Mouse (Mus musculus): ENCODE measurements around the gene Dohh.

The Dohh gene

GRCm38 (mm10) chr10:81384605-81384982, 366 bp downstream of the Dohh start:
- no peak for DNase-seq (ENCODE audit: low read depth, low spot score)

GRCm38 (mm10) chr10:81385603-81386306, 1.5 kb downstream of the Dohh start:
- DNase-seq (ENCODE audit: low read depth, low spot score): no peak

DNA sequence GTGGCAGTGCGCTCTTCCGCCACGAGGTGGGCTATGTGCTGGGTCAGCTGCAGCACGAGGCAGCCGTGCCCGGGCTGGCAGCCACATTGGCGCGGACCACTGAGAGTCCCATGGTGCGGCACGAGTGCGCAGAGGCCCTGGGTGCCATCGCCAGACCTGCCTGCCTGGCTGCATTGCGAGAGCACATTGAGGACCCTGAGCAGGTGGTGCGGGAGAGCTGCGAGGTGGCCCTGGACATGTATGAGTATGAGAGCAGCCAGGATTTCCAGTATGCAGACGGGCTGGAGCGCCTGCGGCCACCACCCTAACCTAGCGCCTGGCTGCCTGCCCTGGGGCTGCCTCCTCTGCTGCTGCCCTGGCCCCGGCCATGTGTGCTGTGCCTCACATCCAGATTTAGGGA, 3.5 kb downstream of the Dohh start:
- DNase-seq (ENCODE audit: low read depth, low spot score): no peak

- DNase-seq (ENCODE audit: low read depth, low spot score): no peak
Observed at GRCm38 (mm10) chr10:81388505-81389055, 4.4 kb downstream of the Dohh start, which contains the start of gene Gm48552. Gene Gm48552, plus strand, starts transcription at chr10:81389005.

GRCm38 (mm10) chr10:81389373-81389772, 5.1 kb downstream of the Dohh start:
- DNase-seq (ENCODE audit: low read depth, low spot score): no peak

DNA sequence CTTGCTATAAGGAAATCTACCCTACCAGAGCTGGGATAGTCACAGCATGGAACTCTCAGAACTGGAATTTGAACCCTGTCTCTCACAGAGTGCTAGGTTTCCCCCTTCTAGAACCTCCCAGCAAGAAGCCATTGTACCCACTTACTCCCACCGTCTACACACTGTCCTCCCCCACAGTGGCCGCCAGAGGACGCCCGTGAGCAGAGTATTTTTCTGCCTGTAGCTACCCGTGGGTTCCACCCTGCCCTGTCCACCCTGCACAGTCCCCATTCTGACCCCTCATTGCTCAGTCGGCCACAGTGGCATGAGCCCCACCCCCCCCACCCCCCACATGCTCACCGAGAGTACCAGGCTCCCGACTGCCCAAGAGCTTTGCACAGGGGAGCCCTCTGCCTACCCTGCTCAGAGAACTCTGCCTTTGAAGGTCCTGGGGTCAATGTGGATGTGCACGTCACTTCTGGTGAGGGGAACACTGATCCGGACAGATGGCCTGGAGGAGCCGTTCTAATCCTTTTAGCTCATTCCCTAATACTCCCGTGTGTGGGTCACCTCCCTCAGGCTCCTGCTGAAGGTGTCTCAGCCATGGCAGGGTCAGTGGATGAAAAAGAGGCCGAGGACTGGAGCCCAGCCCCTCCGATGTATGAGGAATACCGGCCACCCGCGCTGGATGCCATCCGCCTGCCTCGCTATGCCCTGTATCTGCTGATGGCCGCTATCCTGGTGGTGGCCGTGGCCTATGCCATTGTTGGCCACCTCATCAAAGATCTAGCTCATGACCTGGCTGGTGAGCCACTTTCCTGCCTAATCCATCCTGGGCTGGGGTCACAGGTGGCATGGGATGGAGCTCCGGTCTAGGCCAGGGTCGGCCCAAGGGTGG, 5.8 kb downstream of the Dohh start:
- DNase-seq (ENCODE audit: low read depth, low spot score): peak; percentile 80

- DNase-seq (ENCODE audit: low read depth, low spot score): no peak
Observed at GRCm38 (mm10) chr10:81390678-81390965, 6.4 kb downstream of the Dohh start.

DNA sequence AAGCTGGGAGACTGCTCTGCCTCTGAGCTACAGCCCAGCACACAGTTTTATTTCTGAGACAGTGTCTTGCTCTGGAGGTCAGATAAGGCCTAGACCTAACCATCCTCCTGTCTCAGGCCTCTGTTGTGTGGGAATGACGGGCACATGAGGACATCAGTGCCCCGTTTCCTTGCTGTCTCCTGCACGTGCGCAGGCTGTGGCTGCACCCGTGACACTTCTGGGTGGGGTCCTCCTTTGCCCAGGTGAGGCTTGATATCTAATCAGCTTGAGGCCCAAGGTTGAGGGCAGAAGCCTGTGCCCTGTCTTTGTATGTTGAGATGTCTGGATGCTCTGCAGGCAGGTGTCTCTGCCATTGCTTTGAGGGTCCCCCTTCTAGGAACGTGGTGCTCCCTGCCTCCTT, 8.0 kb downstream of the Dohh start:
- no peak for DNase-seq (ENCODE audit: low read depth, low spot score)

DNA sequence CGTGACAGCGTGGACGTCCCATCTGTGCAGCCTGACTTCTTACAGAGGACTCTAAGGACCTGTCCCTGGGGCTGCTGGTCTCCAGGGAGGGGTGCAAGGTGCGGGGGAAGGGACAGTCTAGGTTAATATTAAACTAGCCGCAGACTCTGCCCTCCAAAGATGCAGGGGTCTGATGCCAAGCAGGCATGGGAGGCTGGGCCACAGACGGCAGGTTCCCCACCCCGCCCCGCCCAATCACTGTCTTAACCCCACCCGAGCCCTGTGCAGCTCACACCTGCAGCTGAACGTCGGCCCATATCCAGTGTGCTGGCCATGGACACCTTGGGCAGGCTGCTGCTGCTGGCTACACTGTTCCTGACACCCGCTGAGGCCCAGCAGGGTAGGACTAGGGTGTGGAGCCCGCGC, 8.6 kb downstream of the Dohh start, which contains the start of gene Smim24:
TSS of gene Smim24 (plus strand) at position 271 of the 405 bp plus-strand sequence.
- no peak for DNase-seq (ENCODE audit: low read depth, low spot score)

DNA sequence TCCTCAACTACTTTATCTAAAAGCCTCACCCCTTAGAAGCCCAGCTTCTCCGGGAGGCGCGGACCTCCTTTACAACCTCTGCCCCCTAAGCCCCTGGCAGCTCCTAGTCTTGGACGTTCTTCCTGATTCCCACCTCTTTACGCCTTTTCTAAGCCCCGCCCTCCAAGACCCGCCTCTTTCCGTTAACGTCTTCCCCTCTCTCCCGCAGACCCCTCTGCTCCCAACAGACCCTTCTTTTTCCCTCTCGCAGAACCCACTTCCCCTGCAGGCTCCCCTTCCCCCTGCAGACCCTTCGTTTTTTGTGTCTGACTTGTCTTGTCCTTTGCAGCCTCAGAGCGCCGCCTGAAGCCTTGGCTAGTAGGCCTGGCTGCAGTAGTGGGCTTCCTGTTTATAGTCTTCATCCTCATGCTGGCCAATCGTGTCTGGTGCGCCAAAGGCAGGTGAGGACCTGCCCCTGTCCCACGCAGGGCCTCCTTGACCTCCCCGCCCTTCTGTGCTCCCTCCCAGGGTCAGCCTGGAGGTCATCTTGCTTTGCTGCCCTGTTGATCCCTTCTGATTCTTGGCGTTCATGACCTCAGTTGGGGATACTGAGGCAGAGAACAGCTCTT, 9.3 kb downstream of the Dohh start:
- DNase-seq (ENCODE audit: low read depth, low spot score): no peak

- DNase-seq (ENCODE audit: low read depth, low spot score): no peak
Observed at GRCm38 (mm10) chr10:81395127-81395526, 10.9 kb downstream of the Dohh start.

GRCm38 (mm10) chr10:81395865-81396264, 11.6 kb downstream of the Dohh start:
- DNase-seq (ENCODE audit: low read depth, low spot score): no peak

DNA sequence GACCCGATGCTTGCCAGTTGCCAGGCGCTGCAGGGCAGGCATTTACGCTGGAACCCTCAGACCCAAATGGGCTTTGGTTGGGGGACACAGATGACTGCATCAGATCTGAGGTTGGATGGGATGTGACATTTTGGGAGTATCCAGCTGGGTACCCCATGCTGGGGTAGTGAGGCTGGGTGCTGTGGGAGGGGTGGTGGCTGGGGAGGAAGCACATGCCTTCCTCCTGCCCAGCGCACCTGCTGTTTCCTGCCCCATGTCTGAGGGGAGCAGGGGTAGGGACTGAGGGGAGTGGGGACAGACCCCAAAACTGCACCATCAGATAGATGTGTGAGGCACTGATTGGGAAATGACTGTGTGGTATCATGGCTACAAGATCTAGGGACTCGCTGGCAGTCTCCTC, 12.5 kb downstream of the Dohh start:
- no peak for DNase-seq (ENCODE audit: low read depth, low spot score)

DNA sequence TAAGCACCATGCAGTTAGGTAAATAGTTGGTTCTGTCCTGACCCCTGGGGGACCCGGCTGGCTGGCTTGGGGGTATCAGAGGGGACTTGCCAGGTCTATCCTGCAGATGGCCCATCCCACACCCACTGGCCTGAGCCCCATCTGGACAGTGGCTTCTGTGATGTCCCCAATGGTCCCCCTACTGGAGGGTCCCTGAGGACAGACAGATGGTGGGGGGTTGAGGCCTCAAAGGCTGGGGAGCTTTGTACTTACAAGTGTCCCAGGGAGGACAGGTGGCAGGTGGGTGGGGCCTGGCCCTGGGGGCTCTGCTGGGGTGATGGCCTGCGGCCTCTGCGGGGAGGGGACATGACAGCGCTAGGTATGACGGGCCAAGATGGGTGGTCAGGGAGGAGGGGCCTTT, 15.1 kb downstream of the Dohh start:
- DNase-seq (ENCODE audit: low read depth, low spot score): no peak

- no peak for DNase-seq (ENCODE audit: low read depth, low spot score)
Observed at GRCm38 (mm10) chr10:81399798-81400308, 15.6 kb downstream of the Dohh start.

- no peak for DNase-seq (ENCODE audit: low read depth, low spot score)
Observed at GRCm38 (mm10) chr10:81400371-81401204, 16.4 kb downstream of the Dohh start.

DNA sequence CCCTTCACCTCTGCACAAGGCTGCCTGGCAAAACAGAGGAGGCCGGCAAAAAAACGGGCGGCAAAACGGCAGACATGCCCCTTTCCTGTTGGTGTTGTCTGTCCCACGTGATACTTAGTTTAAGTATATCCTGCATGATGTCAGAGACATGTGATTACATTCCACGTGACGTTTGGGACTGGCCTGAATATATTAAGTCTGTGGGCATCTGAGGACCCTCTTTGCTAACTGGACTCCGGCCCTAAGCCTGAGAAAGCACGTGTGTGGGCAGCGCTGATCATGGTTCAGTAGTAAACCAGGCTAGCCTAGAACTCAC, 16.9 kb downstream of the Dohh start:
- no peak for DNase-seq (ENCODE audit: low read depth, low spot score)

GRCm38 (mm10) chr10:81401521-81402226, 17.4 kb downstream of the Dohh start:
- no peak for DNase-seq (ENCODE audit: low read depth, low spot score)

- no peak for DNase-seq (ENCODE audit: low read depth, low spot score)
Observed at GRCm38 (mm10) chr10:81402227-81402765, 18.1 kb downstream of the Dohh start.

- no peak for DNase-seq (ENCODE audit: low read depth, low spot score)
Observed at GRCm38 (mm10) chr10:81403511-81403910, 19.3 kb downstream of the Dohh start.

Measured in retina, postnatal 7 days (tissue).